Mouse (Mus musculus): ENCODE measurements around the gene Slc16a12. TPM values are rescaled to one million over a fixed set of nuclear protein-coding genes. Genes with fewer than 3 reads are reported as not detected.
"Not testable (repeated sequence)": the region's sequence is repeated elsewhere in the genome, so short reads cannot be mapped to it uniquely, and the experiment has no call there.

The Slc16a12 gene
- polyA plus RNA-seq, 1 experiment: 2.0 TPM

GRCm38 (mm10) chr19:34753243-34753642 is 6.2 kb upstream of the Slc16a12 start:
- H3K27ac ChIP-seq (ENCODE audit: insufficient read depth, low read length): no peak overlapping the region
- TF ChIP-seq POLR2A (IDR thresholded peaks at IDR 0.05; ENCODE audit: extremely low read depth, insufficient read depth, low read length) (no peak), CTCF (IDR thresholded peaks at IDR 0.05; ENCODE audit: extremely low read depth, insufficient read depth, low read length) (no peak)
- no peaks in the 10 kb centered on the region for H3K4me1 ChIP-seq (ENCODE audit: control insufficient read depth, insufficient read depth, low read length)
- H3K4me3 ChIP-seq (ENCODE audit: insufficient read depth, low read length): no peak overlapping the region

DNA sequence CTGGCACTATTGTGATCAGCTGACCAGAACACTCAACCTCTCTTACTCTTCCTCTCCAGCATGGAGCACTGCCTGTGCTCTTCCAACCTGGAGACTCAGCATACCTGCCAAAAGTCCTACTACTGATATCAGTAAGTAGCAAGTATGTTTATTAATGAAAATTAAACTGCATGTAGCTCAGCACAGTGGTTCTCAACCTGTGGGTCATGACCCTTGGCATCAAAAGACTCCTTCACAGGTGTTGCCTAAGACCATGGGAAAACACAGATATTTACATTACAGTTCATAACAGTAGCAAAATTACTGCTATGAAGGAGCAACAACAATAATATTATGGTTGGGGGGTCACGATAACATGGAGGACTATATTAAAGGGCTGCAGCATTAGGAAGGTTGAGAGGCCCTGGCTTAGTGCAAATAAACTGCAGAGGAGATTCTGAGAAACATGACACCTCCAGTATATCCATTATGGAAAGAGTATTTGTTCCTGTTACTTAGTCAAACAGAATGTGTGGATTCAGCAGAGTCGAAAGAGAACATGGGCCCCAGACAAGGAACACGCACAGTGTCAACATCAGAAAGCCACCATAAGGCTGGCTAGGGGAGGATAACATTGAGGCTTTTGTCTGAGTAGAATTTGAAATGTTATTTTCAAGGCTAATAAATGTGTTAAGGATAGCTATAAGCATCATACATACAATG is 5.5 kb upstream of the Slc16a12 start:
- TF ChIP-seq POLR2A (IDR thresholded peaks at IDR 0.05; ENCODE audit: extremely low read depth, insufficient read depth, low read length) (no peak), CTCF (IDR thresholded peaks at IDR 0.05; ENCODE audit: extremely low read depth, insufficient read depth, low read length) (no peak)
- Histone ChIP-seq H3K27ac (ENCODE audit: insufficient read depth, low read length) (no peak overlapping the region), H3K4me1 (ENCODE audit: control insufficient read depth, insufficient read depth, low read length) (no peaks in the 10 kb centered on the region), H3K4me3 (ENCODE audit: insufficient read depth, low read length) (no peak overlapping the region)

GRCm38 (mm10) chr19:34751150-34751549 is 4.1 kb upstream of the Slc16a12 start:
- Histone ChIP-seq H3K4me3 (ENCODE audit: insufficient read depth, low read length) (no peak overlapping the region), H3K4me1 (ENCODE audit: control insufficient read depth, insufficient read depth, low read length) (no peaks in the 10 kb centered on the region), H3K27ac (ENCODE audit: insufficient read depth, low read length) (no peak overlapping the region)
- 0 out of 2 replicates have a peak, but pooled peaks have one; percentile 8 for TF ChIP-seq CTCF (IDR thresholded peaks at IDR 0.05; ENCODE audit: extremely low read depth, insufficient read depth, low read length)
- TF ChIP-seq POLR2A (IDR thresholded peaks at IDR 0.05; ENCODE audit: extremely low read depth, insufficient read depth, low read length): no peak

- Histone ChIP-seq H3K4me1 (ENCODE audit: control insufficient read depth, insufficient read depth, low read length) (no peaks in the 10 kb centered on the region), H3K4me3 (ENCODE audit: insufficient read depth, low read length) (no peak overlapping the region), H3K27ac (ENCODE audit: insufficient read depth, low read length) (no peak overlapping the region)
- TF ChIP-seq CTCF (IDR thresholded peaks at IDR 0.05; ENCODE audit: extremely low read depth, insufficient read depth, low read length): no peak
- no peak for TF ChIP-seq POLR2A (IDR thresholded peaks at IDR 0.05; ENCODE audit: extremely low read depth, insufficient read depth, low read length)
Observed at GRCm38 (mm10) chr19:34748992-34749391, 1.9 kb upstream of the Slc16a12 start.

DNA sequence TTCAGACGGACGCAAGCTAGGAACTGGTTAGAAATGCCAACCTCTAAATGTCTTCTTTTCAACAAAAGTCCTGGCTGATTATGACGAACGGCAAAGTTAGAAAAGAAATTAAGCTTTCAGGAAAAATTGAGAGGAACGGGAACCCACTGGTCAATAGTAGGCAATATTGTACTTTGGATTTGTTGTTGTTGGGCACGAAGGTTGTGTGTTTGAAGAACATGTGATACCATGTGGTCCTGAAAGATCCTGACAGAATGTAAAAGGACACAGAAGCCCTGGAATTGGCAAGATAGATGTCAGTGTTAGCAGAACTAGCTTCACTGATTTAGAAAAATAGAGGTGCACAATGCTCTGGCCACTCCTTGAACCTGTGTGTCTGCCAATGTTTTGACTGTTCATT is 880 bp upstream of the Slc16a12 start:
- not testable (repeated sequence) for H3K4me3 ChIP-seq (ENCODE audit: insufficient read depth, low read length); H3K4me1 ChIP-seq (ENCODE audit: control insufficient read depth, insufficient read depth, low read length); H3K27ac ChIP-seq (ENCODE audit: insufficient read depth, low read length)

- Histone ChIP-seq H3K27ac (ENCODE audit: insufficient read depth, low read length) (no peak overlapping the region), H3K4me1 (ENCODE audit: control insufficient read depth, insufficient read depth, low read length) (no peaks in the 10 kb centered on the region), H3K4me3 (ENCODE audit: insufficient read depth, low read length) (peak overlapping the region; percentile 36)
Observed at GRCm38 (mm10) chr19:34746201-34746600, 888 bp downstream of the Slc16a12 start.

DNA sequence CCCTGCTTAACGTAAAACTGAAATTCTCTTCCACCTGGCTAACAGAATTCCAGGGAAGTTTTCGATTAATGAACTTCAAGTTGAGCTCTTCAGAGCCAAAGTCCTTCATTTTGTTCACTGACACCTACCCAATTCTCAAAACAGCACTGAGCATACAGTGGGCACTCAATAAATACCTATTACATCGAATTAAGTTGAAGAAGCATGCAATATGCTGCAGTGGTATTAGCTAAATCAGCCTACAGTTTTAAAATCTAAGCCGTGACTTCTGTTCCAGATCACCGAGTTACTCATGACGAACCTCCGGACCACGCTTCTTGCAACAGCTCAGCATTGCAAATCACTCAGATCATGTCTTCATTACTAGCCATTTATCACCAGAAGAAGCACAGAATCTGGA is 2.1 kb downstream of the Slc16a12 start:
- Histone ChIP-seq H3K27ac (ENCODE audit: insufficient read depth, low read length) (no peak overlapping the region), H3K4me1 (ENCODE audit: control insufficient read depth, insufficient read depth, low read length) (no peaks in the 10 kb centered on the region), H3K4me3 (ENCODE audit: insufficient read depth, low read length) (no peak overlapping the region)
- TF ChIP-seq POLR2A (IDR thresholded peaks at IDR 0.05; ENCODE audit: extremely low read depth, insufficient read depth, low read length) (no peak), CTCF (IDR thresholded peaks at IDR 0.05; ENCODE audit: extremely low read depth, insufficient read depth, low read length) (no peak)

More at GRCm38 (mm10) chr19:34746201-34746600, 888 bp downstream of the Slc16a12 start:
- no peak for TF ChIP-seq POLR2A (IDR thresholded peaks at IDR 0.05; ENCODE audit: extremely low read depth, insufficient read depth, low read length)
- no peak for TF ChIP-seq CTCF (IDR thresholded peaks at IDR 0.05; ENCODE audit: extremely low read depth, insufficient read depth, low read length)

- H3K27ac ChIP-seq (ENCODE audit: insufficient read depth, low read length): no peak overlapping the region
- no peaks in the 10 kb centered on the region for H3K4me1 ChIP-seq (ENCODE audit: control insufficient read depth, insufficient read depth, low read length)
- no peak for TF ChIP-seq POLR2A (IDR thresholded peaks at IDR 0.05; ENCODE audit: extremely low read depth, insufficient read depth, low read length)
- TF ChIP-seq CTCF (IDR thresholded peaks at IDR 0.05; ENCODE audit: extremely low read depth, insufficient read depth, low read length): no peak
- H3K4me3 ChIP-seq (ENCODE audit: insufficient read depth, low read length): no peak overlapping the region
Observed at GRCm38 (mm10) chr19:34737916-34738315, 9.2 kb downstream of the Slc16a12 start.

DNA sequence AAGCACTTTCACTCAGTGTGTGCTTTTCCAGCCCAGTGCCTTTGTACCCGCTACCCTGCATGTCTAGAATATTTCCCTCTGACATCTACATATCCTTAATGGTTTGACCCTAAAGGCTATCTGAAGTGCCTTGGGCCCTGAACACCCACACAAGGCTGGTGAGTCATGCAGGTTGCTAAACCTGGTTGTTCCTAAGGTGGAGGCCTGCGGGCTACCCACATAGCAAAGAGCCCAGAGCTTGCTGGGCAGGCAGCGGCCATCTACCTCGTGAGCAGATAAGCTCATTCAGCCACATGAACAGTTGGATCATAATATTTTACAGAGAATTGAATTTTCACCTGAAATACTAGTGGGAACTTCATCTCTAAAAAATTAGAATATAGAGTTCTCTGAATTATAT is 11.2 kb downstream of the Slc16a12 start:
- TF ChIP-seq POLR2A (IDR thresholded peaks at IDR 0.05; ENCODE audit: extremely low read depth, insufficient read depth, low read length): no peak
- TF ChIP-seq CTCF (IDR thresholded peaks at IDR 0.05; ENCODE audit: extremely low read depth, insufficient read depth, low read length): no peak

GRCm38 (mm10) chr19:34733020-34733419 is 14.1 kb downstream of the Slc16a12 start:
- Histone ChIP-seq H3K27ac (ENCODE audit: insufficient read depth, low read length) (no peak overlapping the region), H3K4me1 (ENCODE audit: control insufficient read depth, insufficient read depth, low read length) (no peaks in the 10 kb centered on the region), H3K4me3 (ENCODE audit: insufficient read depth, low read length) (no peak overlapping the region)
- TF ChIP-seq CTCF (IDR thresholded peaks at IDR 0.05; ENCODE audit: extremely low read depth, insufficient read depth, low read length) (no peak), POLR2A (IDR thresholded peaks at IDR 0.05; ENCODE audit: extremely low read depth, insufficient read depth, low read length) (no peak)

More for the DNA sequence above, 11.2 kb downstream of the Slc16a12 start:
- no peak overlapping the region for H3K27ac ChIP-seq (ENCODE audit: insufficient read depth, low read length)
- no peaks in the 10 kb centered on the region for H3K4me1 ChIP-seq (ENCODE audit: control insufficient read depth, insufficient read depth, low read length)
- H3K4me3 ChIP-seq (ENCODE audit: insufficient read depth, low read length): no peak overlapping the region

All from cortical plate, adult 2 months (tissue).